Mouse (Mus musculus) intestine, postnatal 0 days (tissue): Measurements from ENCODE around the gene Hoxc8. TPM values are rescaled to one million over a fixed set of nuclear protein-coding genes. Genes with fewer than 3 reads are reported as not detected.

Source experiments
- ATAC-seq: fragments of 200-750 bp; cut with Nextera tagmentation; 2 replicates; pipeline ENCODE4 v1.8.0; 2017; ENCODE audit warnings: mild to moderate bottlenecking, moderate TSS enrichment, moderate library complexity
- H3K27ac ChIP-seq: fragments of 300-500 bp; sonication (generic); 2 replicates; pipeline ENCODE4 v1.5.1; 2014; ENCODE audit warnings: mild to moderate bottlenecking, low read depth, low read length, moderate library complexity
- H3K27me3 ChIP-seq: fragments of 300-500 bp; sonication (generic); replicated peaks from 2 replicates; pipeline ENCODE4 v1.6.1; 2014; ENCODE audit warnings: low read length, mixed read lengths; ENCODE audit not compliant: control insufficient read depth, insufficient read depth
- H3K36me3 ChIP-seq: fragments of 300-500 bp; sonication (generic); 2 replicates; pipeline ENCODE4 v1.6.1; 2014; ENCODE audit warnings: mild to moderate bottlenecking, moderate library complexity; ENCODE audit not compliant: control insufficient read depth, insufficient read depth
- H3K4me1 ChIP-seq: fragments of 300-500 bp; sonication (generic); replicated peaks from 2 replicates; pipeline ENCODE4 v1.6.1; 2014; ENCODE audit warnings: antibody characterized with exemption, low read length, mixed read lengths; ENCODE audit not compliant: control insufficient read depth, insufficient read depth
- H3K4me2 ChIP-seq: fragments of 300-500 bp; sonication (generic); replicated peaks from 2 replicates; pipeline ENCODE4 v1.6.1; 2014; ENCODE audit warnings: low read depth, mild to moderate bottlenecking, moderate library complexity
- H3K4me3 ChIP-seq: fragments of 300-500 bp; sonication (generic); 2 replicates; pipeline ENCODE4 v1.5.1; 2014; ENCODE audit warnings: low read depth, low read length
- H3K9ac ChIP-seq: fragments of 300-500 bp; sonication (generic); 2 replicates; pipeline ENCODE4 v1.6.1; 2014; ENCODE audit warnings: mild to moderate bottlenecking, low read depth, low read length
- H3K9me3 ChIP-seq: fragments of 300-500 bp; sonication (generic); 2 replicates; pipeline ENCODE4 v1.6.1; 2016; ENCODE audit warnings: mixed run types; ENCODE audit not compliant: control insufficient read depth
- CTCF ChIP-seq: sonication (generic); IDR thresholded peaks from 2 replicates; pipeline ENCODE4 v1.5.1; 2016; ENCODE audit warnings: low read depth, mild to moderate bottlenecking, control low read depth, antibody characterized with exemption, moderate library complexity
- WGBS: fragments of 180-500 bp; shearing (Covaris S2); extraction: QIAGEN DNeasy Blood & Tissue Kit; methylation state at CpG from one replicate; pipeline ENCODE4 v1.1.7; 2014; 5-methylcytosine and 5-hydroxymethylcytosine counted together
- polyA plus RNA-seq: library from polyadenylated mRNA; unstranded; fragments of >200 nt; fragmentation: Nextera tagmentation; extraction: Ambion mirVana; gene quantifications from 2 replicates; pipeline ENCODE4 v1.2.1, GENCODE M21; 2015

Gene Hoxc8
- polyA plus RNA-seq, 1 experiment from 2014 or later = 3.5 TPM

DNA sequence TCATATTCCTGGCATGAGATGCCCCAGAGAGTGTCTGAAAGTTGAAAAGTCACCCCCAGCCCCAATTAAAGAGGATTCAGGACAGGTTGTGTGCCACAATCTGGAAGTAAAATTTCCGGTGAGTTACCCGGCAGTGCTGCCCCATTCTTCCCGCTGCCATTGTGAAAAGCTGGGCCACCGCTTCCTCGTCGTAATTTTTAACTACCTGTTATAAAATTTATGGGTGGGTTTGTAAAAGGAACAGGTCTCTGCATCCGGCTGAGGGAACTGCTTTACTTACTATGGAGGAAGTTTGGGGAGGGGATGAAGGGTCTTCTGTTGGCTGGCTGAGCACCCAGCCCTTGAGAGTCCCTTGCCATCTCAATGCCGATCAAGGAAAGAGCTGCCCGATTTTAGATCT, 6.1 kb downstream of the Hoxc8 start:
- Histone ChIP-seq H3K36me3 (no peaks in the 10 kb centered on the region), H3K27ac (no peak overlapping the region), H3K9ac (no peak overlapping the region), H3K4me2 (no peak overlapping the region; the same call in 1 of the 2 replicates), H3K27me3 (peaks cover 98% of the 10 kb centered on the region), H3K9me3 (0 out of 2 replicates have a peak, but pooled peaks cover 2% of the 10 kb centered on the region), H3K4me1 (no peaks in the 10 kb centered on the region), H3K4me3 (peak overlapping the region; percentile 12; the same call in 1 of the 2 replicates)
- 8% methylated on average over 9 of the region's 9 CpGs for WGBS
- TF ChIP-seq CTCF = no peak
- no peak for ATAC-seq

DNA sequence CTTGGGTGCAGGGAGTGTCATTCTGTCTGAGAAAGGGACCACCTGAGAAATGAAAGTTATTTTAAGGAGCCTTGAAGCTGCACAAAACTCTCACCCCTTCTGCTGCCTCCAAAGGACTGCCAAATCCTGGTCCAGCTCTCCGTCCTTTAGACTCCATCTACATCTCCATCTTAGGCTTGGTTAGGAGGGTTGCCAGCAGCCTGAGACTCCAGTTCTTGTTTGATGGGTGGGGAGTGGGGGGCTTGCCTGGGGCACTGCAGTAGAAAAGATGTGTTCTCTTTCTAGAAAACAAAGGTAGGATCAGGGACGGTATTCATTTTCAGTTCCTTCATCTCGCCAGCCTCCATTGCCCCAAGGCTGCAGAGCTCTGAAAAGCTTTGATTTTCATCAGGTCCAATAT, 7.0 kb downstream of the Hoxc8 start:
- peak overlapping the region; percentile 39 for H3K4me3 ChIP-seq
- peaks cover 98% of the 10 kb centered on the region for H3K27me3 ChIP-seq
- H3K4me1 ChIP-seq = no peaks in the 10 kb centered on the region
- H3K4me2 ChIP-seq = peak overlapping the region; percentile 35
- ATAC-seq = no peak
- 9% methylated on average over 3 of the region's 3 CpGs for WGBS
- no peaks in the 10 kb centered on the region for H3K36me3 ChIP-seq
- no peak overlapping the region for H3K9ac ChIP-seq
- 0 out of 2 replicates have a peak, but pooled peaks cover 2% of the 10 kb centered on the region for H3K9me3 ChIP-seq
- no peak for TF ChIP-seq CTCF
- H3K27ac ChIP-seq = 0 out of 2 replicates have a peak overlapping the region, but pooled peaks have one; percentile 9

GRCm38 (mm10) chr15:102997939-102998355, 7.5 kb downstream of the Hoxc8 start, which contains the start of gene Hoxc6:
Hoxc6 (plus strand) TSS chr15:102998257.
- no peak for TF ChIP-seq CTCF
- WGBS = 2% methylated on average over 19 of the region's 19 CpGs
- peak within 1 kb of the TSS; percentile 28; the same call in 1 of the 2 replicates for H3K27ac ChIP-seq

DNA sequence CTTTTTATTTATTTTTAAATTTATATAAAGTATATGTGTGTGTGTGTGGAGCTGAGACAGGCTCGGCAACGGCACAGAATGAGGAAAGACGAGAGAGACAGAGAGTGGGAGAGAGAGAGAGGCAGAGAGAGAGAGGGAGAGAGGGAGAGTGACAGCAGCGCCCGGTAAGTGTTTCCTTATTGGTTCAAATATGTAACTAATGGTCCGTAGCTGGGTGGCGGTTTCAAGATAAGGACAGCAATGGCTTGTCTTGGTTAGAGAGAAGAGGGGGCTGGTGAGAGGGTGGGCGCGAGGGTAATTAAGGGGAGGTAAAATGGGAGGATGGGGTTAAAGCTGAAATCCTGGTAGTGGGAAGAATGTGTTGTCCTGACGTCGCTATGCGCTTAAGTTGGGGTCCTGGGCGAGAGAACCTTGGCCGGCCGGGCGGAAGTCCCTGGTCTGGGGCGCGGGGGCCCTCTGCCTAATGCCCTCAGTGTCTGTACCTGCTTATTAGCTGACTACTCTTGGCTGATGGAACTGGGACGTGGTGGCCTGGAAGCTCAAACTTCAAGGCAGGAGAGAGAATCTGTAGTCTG, 8.3 kb downstream of the Hoxc8 start:
- ATAC-seq = peak; percentile 12; the same call in 1 of the 2 replicates
- Histone ChIP-seq H3K4me1 (no peaks in the 10 kb centered on the region), H3K27me3 (peaks cover 99% of the 10 kb centered on the region), H3K4me2 (peak overlapping the region; percentile 66), H3K4me3 (peak overlapping the region; percentile 39), H3K9me3 (0 out of 2 replicates have a peak, but pooled peaks cover 2% of the 10 kb centered on the region), H3K27ac (peak overlapping the region; percentile 28; the same call in 1 of the 2 replicates), H3K36me3 (no peaks in the 10 kb centered on the region), H3K9ac (no peak overlapping the region)
- under 1% methylated on average over 19 of the region's 19 CpGs for WGBS
- TF ChIP-seq CTCF = no peak

More at GRCm38 (mm10) chr15:102997939-102998355, 7.5 kb downstream of the Hoxc8 start, which contains the start of gene Hoxc6:
- 0 out of 2 replicates have a peak, but pooled peaks cover 2% of the 10 kb centered on the region for H3K9me3 ChIP-seq
- no peak within 1 kb of the TSS for H3K9ac ChIP-seq
- no peak for ATAC-seq
- peak within 1 kb of the TSS; percentile 39 for H3K4me3 ChIP-seq
- H3K4me1 ChIP-seq = no peaks in the 10 kb centered on the region
- peak within 1 kb of the TSS; percentile 66 for H3K4me2 ChIP-seq
- H3K27me3 ChIP-seq = peaks cover 98% of the 10 kb centered on the region
- no peaks in the 10 kb centered on the region for H3K36me3 ChIP-seq

DNA sequence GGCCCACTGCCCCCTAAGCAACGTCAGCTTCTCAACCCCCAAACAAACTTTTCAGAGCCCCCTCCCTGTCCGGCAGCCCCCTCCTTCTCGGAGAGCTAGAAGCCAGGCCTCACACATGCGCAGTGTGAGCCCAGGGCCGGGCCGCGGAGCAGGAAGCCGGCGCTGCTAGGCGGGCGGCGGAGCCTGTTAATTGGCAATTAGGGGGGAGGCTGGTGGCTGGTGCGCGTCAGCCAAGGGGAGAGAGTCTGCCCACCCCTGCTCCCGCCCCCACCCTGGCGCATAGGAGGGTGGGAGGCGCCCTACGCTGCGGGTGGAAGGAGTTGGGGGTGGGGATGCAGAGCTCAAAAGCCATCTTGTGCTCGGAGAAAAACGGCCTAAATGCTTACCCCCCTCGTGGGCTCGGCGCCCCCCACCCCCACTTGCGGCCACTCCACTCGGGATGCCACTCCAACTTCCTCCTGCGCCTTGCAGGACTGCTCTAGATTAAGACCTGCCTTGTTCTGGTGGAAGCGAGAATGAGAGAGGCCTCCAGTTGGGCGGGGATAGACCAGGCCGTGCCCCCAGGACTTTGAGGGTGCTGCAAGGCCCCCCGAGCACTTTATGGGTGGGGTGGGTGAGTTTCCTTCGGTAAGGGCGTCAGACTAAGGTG, 8.9 kb downstream of the Hoxc8 start:
- no peak for TF ChIP-seq CTCF
- H3K36me3 ChIP-seq = no peaks in the 10 kb centered on the region
- no peaks in the 10 kb centered on the region for H3K4me1 ChIP-seq
- peak; percentile 48 for ATAC-seq
- H3K4me2 ChIP-seq = peak overlapping the region; percentile 66
- 0 out of 2 replicates have a peak, but pooled peaks cover 2% of the 10 kb centered on the region for H3K9me3 ChIP-seq
- 2% methylated on average over 33 of the region's 33 CpGs for WGBS
- H3K27ac ChIP-seq = peak overlapping the region; percentile 21
- peak overlapping the region; percentile 39 for H3K4me3 ChIP-seq
- peaks cover 99% of the 10 kb centered on the region for H3K27me3 ChIP-seq
- peak overlapping the region; percentile 35; the same call in 1 of the 2 replicates for H3K9ac ChIP-seq

DNA sequence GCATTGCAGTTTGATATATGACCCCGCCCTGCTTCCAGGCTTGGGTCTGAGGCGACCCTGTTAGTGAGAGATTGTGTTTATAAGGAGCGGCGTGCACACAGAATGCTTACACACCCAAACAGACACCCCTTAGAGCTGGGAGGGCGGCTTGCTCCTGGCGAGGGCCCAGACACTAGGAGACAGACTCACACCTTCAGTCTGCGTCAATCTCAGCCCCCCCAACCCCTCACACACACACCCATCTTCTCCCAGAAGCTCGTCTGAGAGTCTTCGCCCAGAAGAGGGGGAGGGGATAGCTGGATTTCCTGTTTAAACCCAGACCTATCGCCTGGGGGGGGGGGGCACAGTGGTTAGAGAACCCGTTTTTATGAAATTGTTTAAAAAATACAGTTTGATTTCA, 9.5 kb downstream of the Hoxc8 start:
- Histone ChIP-seq H3K9ac (no peak overlapping the region; the same call in 1 of the 2 replicates), H3K4me2 (peak overlapping the region; percentile 66), H3K27ac (peak overlapping the region; percentile 21; the same call in 1 of the 2 replicates), H3K36me3 (no peaks in the 10 kb centered on the region), H3K4me1 (no peaks in the 10 kb centered on the region), H3K4me3 (peak overlapping the region; percentile 39), H3K9me3 (0 out of 2 replicates have a peak, but pooled peaks cover 2% of the 10 kb centered on the region), H3K27me3 (peaks cover 100% of the 10 kb centered on the region)
- WGBS = 7% methylated on average over 10 of the region's 11 CpGs
- no peak for TF ChIP-seq CTCF
- ATAC-seq = no peak
